Mouse (Mus musculus) midbrain, embryonic 16.5 days (tissue): Measurements from ENCODE around the gene Spen. TPM values are rescaled to one million over a fixed set of nuclear protein-coding genes. Genes with fewer than 3 reads are reported as not detected.
A peak's percentile ranks its signal among the peaks of the same experiment; 100 is the strongest.

Experiments
- ATAC-seq: fragments of 200-750 bp; cut with Nextera tagmentation; 2 replicates; pipeline ENCODE4 v1.8.0; 2017; ENCODE audit warnings: moderate TSS enrichment
- H3K27ac ChIP-seq: fragments of 300-500 bp; sonication (generic); 2 replicates; pipeline ENCODE4 v1.5.1; 2014; ENCODE audit warnings: mild to moderate bottlenecking, low read length, mixed read lengths
- H3K27me3 ChIP-seq: fragments of 300-500 bp; sonication (generic); 2 replicates; pipeline ENCODE4 v1.6.1; 2014; ENCODE audit warnings: low read depth, low read length, mixed read lengths; ENCODE audit not compliant: control insufficient read depth, insufficient read depth
- H3K36me3 ChIP-seq: fragments of 300-500 bp; sonication (generic); 2 replicates; pipeline ENCODE4 v1.6.1; 2014; ENCODE audit warnings: mild to moderate bottlenecking, low read length, moderate library complexity, mixed read lengths; ENCODE audit not compliant: control insufficient read depth, insufficient read depth
- H3K4me1 ChIP-seq: fragments of 300-500 bp; sonication (generic); 2 replicates; pipeline ENCODE4 v1.6.1; 2014; ENCODE audit warnings: mild to moderate bottlenecking, low read length, mixed read lengths; ENCODE audit not compliant: control insufficient read depth, insufficient read depth
- H3K4me2 ChIP-seq: fragments of 300-500 bp; sonication (generic); 2 replicates; pipeline ENCODE4 v1.6.1; 2014; ENCODE audit warnings: mild to moderate bottlenecking, low read length, mixed read lengths
- H3K4me3 ChIP-seq: fragments of 300-500 bp; sonication (generic); 2 replicates; pipeline ENCODE4 v1.5.1; 2014; ENCODE audit warnings: low read depth, mild to moderate bottlenecking, low read length, moderate library complexity, mixed read lengths
- H3K9ac ChIP-seq: fragments of 300-500 bp; sonication (generic); 2 replicates; pipeline ENCODE4 v1.6.1; 2014; ENCODE audit warnings: low read depth, low read length, mixed read lengths
- H3K9me3 ChIP-seq: fragments of 300-500 bp; sonication (generic); replicated peaks from 2 replicates; pipeline ENCODE4 v1.6.1; 2014; ENCODE audit warnings: mild to moderate bottlenecking, low read length, mixed read lengths; ENCODE audit not compliant: control insufficient read depth, poor library complexity, severe bottlenecking
- WGBS: fragments of 180-500 bp; shearing (Covaris S2); extraction: QIAGEN DNeasy Blood & Tissue Kit; methylation state at CpG from one replicate; pipeline ENCODE4 v1.1.7; 2014; 5-methylcytosine and 5-hydroxymethylcytosine counted together
- polyA plus RNA-seq: library from polyadenylated mRNA; unstranded; fragments of >200 nt; fragmentation: Nextera tagmentation; extraction: Ambion mirVana; gene quantifications from 2 replicates; pipeline ENCODE4 v1.2.1, GENCODE M21; 2015

Spen gene
- polyA plus RNA-seq, 1 experiment from 2014 or later = 13.6 TPM

DNA sequence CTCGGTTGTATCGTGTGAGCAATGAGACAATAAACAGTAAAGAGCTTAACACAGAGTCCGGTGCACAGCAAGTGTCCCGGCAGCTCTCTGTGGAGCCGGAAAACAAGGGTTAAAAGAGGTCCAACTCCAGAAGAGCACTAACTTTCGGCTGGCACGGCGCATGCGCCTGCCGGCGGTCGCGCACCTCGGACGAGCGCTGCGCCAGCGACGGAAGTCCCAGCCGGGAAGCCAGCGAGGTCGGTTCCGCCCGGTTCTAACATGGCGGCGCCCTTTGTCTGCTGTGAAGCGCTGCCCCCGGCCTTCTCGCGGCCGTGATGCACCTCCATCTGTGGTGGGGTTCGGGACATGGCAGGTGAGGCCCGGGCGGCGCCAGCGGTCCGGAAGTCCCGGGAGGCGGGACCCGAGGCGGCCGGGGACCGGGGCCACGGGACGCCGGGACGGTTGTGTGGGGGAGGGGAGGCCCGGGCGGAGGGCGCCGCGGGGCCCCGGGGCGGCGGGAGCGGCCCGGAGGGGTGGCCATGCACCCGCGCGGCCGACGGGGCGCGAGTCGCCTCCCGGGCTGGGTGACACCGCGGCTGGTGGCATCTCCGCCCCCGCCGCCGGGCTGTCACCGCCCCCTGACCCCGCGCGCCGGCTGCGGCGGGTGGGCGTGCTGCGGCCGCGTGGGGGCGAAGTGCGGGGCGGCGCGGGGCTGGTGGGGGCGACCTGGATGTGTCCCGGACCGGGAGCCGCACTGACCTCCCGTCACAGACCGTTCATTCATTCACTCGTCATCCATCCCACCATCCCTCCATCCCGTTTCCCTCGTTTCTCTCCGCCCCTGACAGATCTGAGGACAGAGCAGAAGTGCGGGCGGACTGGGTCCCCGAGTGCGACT lies 93.7 kb downstream of the Spen start, which contains the start of gene Zbtb17:
Gene Zbtb17 (plus strand): TSS at position 204 of the 877 bp plus-strand sequence.
- ATAC-seq = peak; percentile 95
- H3K27ac ChIP-seq = peak within 1 kb of the TSS; percentile 88
- peaks cover 16% of the 10 kb centered on the region for H3K4me1 ChIP-seq
- H3K9me3 ChIP-seq = no peaks in the 10 kb centered on the region
- H3K27me3 ChIP-seq = no peaks in the 10 kb centered on the region
- H3K9ac ChIP-seq = peak within 1 kb of the TSS; percentile 99
- H3K4me2 ChIP-seq = peak within 1 kb of the TSS; percentile 89
- H3K4me3 ChIP-seq = peak within 1 kb of the TSS; percentile 99
- H3K36me3 ChIP-seq = peaks cover 16% of the 10 kb centered on the region
- under 1% methylated on average over 62 of the region's 102 CpGs for WGBS

DNA sequence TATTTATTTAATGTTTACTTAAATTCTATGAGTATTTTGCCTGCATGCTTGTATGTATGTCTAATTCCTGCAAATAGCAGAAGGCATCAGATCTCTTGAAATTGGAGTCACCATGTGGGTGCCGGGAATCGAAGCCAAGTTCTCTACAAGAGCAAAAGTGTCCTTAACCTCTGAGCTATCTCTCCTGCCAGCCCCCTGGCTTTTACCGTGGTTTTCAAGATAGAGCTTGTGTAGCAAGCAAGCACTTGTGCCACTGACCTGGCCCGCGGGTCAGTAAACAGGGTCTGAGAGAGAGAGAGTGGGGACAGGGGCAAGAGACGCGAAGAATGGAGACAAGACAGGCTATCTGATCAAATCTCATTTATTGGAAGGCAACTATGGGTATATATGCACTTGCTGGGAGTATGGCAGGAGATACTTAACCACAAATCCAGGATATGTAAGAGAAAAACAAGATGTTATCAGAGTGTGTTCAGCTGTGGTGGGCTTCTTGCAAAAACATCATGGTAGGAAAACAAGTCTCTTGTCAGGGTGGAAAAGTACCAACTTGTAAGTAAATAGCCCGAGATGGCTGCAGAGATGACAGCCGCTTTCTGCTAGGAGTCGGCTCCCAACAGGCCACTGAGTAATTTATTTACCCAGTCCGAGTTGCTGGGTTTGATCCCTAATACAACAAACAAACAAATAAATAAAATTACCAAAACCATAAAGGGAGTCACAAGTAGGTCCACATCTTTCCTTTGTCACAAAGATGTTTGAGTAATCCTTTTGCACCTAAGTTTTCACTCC lies 94.6 kb downstream of the Spen start:
- H3K9ac ChIP-seq = peak overlapping the region; percentile 99; the same call in 1 of the 2 replicates
- WGBS = 52% methylated on average over 11 of the region's 11 CpGs

DNA sequence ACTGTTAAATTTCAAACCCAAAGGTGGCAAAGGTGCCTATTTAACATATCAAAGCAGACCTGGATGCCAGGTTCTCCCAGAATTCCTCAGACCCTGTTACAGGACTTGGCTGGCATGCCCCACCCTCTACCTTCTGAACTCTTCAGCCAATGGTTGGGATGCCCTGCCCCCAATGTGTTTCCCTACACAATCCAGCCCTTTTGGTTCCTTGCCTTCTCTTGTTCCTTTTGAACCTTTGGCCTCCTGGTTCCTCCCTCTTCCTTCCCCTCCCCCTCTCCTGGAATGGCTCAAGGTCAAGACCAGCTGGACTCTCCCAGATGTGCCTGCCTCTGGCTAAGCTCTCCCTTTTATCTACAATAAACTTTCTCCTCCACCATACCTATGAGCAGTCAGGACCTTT lies 97.5 kb downstream of the Spen start:
- ATAC-seq = no peak
- H3K4me3 ChIP-seq = no peak overlapping the region
- no peak overlapping the region for H3K27ac ChIP-seq
- no peaks in the 10 kb centered on the region for H3K36me3 ChIP-seq
- H3K4me1 ChIP-seq = peaks cover 14% of the 10 kb centered on the region
- H3K9me3 ChIP-seq = no peaks in the 10 kb centered on the region
- no peaks in the 10 kb centered on the region for H3K27me3 ChIP-seq
- H3K9ac ChIP-seq = no peak overlapping the region
- no peak overlapping the region for H3K4me2 ChIP-seq

More for the DNA sequence above, 94.6 kb downstream of the Spen start:
- H3K4me1 ChIP-seq = peaks cover 16% of the 10 kb centered on the region
- ATAC-seq = no peak
- peak overlapping the region; percentile 99 for H3K4me3 ChIP-seq
- peak overlapping the region; percentile 64 for H3K4me2 ChIP-seq
- no peak overlapping the region for H3K27ac ChIP-seq
- H3K36me3 ChIP-seq = peaks cover 8% of the 10 kb centered on the region
- H3K9me3 ChIP-seq = no peaks in the 10 kb centered on the region
- no peaks in the 10 kb centered on the region for H3K27me3 ChIP-seq

DNA sequence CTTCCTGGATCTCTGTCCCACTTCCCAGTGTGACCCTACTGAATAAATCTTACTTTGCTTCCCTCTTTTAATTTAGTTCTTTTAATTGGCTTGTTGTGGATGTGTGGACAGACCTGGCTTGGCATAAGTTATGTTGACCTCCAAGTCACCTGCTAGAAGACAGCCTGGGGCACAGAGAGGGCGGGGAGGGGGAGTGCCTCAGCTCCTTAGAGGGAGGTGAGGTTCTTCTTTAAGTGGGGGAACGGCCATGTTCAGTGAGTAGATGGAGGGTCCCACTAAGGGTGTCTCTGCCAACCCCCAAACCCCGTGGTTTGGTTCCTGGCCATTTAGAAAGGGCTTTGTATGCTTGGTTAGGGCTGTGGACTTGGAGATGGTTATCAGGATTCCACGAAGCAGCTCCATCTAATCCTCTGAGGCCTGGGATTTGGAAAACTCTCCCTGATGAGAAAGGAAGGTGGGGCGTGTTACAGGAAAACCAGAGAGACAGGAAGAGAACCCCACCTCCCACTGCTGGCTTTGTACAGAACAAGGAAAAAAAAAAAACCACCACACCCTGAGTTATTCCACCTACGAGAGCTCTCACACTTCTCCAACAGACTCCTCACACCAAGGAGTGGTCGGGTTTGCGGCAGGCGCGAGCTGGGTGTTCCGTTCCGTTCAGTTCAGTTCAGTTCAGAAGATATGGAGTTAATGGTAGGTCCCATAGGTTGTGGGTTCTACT lies 99.2 kb downstream of the Spen start:
- Histone ChIP-seq H3K4me2 (no peak overlapping the region), H3K4me1 (peaks cover 5% of the 10 kb centered on the region; the same call in 1 of the 2 replicates), H3K36me3 (no peaks in the 10 kb centered on the region), H3K27ac (no peak overlapping the region), H3K9me3 (no peaks in the 10 kb centered on the region), H3K4me3 (no peak overlapping the region), H3K27me3 (no peaks in the 10 kb centered on the region), H3K9ac (no peak overlapping the region)
- ATAC-seq = no peak
- 86% methylated on average over 12 of the region's 12 CpGs for WGBS

DNA sequence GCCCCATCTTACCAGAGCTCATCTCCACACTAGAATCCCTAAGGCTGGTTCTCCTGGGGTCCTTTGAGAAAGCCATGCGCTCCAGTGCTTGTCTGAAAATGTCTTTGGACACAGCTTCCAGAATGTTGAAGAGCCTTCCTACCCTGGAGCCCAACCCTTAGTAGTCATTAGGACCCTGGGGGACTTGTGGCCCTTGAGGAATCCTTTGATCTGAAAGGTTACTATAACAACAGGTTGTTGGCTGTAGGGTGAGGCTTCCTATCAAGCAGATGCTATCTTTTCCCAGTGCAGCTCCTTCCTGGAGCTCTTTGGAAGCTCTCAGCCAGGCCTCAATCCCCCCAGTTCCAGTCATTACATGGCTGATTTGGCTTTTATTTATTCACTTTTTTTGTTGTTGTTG lies 102.4 kb downstream of the Spen start, which contains the start of gene Srarp:
Gene Srarp (minus strand): TSS at position 132 of the 400 bp plus-strand sequence.
- WGBS = 87% methylated on average over 1 of the region's 1 CpGs

DNA sequence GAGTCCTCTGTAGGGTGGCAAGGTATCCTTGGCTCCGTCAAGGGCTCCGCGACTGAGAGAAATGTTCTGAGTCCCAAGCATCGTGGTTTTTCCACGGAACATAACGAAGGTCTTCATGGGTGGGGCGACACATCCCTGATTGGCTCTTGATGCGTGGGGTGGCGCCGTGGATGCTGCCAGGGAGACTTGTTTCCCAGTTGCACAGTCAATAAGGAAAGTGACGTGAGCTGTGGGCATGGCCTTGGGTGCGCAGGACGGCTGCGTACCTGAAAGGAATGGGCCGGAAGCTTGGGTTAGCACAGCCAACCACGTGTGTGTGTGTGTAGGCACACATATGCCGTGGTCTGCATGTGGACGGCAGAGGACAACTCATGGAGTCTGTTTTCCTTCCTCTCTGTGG lies 105.2 kb downstream of the Spen start:
- no peak for ATAC-seq
- Histone ChIP-seq H3K9me3 (no peaks in the 10 kb centered on the region), H3K36me3 (no peaks in the 10 kb centered on the region), H3K27ac (no peak overlapping the region), H3K9ac (no peak overlapping the region), H3K27me3 (no peaks in the 10 kb centered on the region; the same call in 1 of the 2 replicates), H3K4me3 (no peak overlapping the region), H3K4me1 (no peaks in the 10 kb centered on the region), H3K4me2 (no peak overlapping the region)
- WGBS = 80% methylated on average over 18 of the region's 18 CpGs

More for the DNA sequence above, 102.4 kb downstream of the Spen start, which contains the start of gene Srarp:
- no peak for ATAC-seq
- Histone ChIP-seq H3K27ac (no peak within 1 kb of the TSS), H3K4me1 (no peaks in the 10 kb centered on the region), H3K9ac (no peak within 1 kb of the TSS), H3K27me3 (no peaks in the 10 kb centered on the region), H3K9me3 (no peaks in the 10 kb centered on the region), H3K36me3 (no peaks in the 10 kb centered on the region), H3K4me3 (no peak within 1 kb of the TSS), H3K4me2 (no peak within 1 kb of the TSS)

DNA sequence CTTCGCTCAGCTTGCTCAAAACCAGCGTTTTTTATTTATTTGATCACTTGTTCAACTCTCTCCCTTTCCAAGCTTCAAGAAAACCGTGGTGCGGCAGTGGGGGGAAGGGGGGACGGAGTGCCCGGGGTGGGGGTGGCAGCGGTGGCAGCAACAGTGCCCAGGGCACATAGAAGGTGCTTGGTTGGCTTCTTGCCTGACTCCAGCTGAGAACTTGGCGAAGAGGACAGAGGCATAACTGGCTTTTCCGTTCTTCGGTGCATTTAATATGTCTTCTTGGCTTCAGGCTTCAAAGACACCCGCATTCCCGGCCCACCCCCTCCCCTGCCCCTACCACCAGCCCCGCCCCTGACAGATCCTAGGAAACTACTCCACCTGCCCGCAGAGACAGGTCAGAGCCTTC lies 105.7 kb downstream of the Spen start:
- Histone ChIP-seq H3K27ac (no peak overlapping the region), H3K36me3 (no peaks in the 10 kb centered on the region), H3K9ac (no peak overlapping the region), H3K9me3 (no peaks in the 10 kb centered on the region), H3K27me3 (no peaks in the 10 kb centered on the region; the same call in 1 of the 2 replicates), H3K4me1 (no peaks in the 10 kb centered on the region), H3K4me3 (no peak overlapping the region), H3K4me2 (no peak overlapping the region)
- WGBS = 66% methylated on average over 14 of the region's 14 CpGs
- ATAC-seq = no peak

DNA sequence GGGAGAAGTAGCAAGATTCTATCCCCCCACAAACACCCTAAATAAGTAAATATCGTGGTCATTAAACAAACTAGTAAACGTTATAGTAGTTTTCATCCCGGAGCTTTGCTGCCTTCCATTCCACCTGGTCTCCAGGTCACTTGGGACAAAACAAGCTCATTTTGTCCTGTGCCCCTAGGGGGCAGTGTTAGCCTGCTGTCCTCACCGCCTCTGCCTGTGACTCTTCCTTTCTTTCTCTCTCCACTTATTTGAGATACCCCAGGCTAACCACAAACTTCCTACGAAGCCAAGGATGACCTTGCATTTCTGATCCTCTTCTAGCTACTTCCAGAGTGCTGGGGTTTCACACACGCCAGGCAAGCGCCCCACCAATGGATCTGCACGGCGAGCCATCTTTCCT lies 107.4 kb downstream of the Spen start:
- no peak overlapping the region for H3K9ac ChIP-seq
- H3K4me1 ChIP-seq = peaks cover 5% of the 10 kb centered on the region; the same call in 1 of the 2 replicates
- H3K4me3 ChIP-seq = no peak overlapping the region
- WGBS = 42% methylated on average over 9 of the region's 9 CpGs
- H3K9me3 ChIP-seq = no peaks in the 10 kb centered on the region
- H3K27me3 ChIP-seq = no peaks in the 10 kb centered on the region; the same call in 1 of the 2 replicates
- no peaks in the 10 kb centered on the region for H3K36me3 ChIP-seq
- H3K4me2 ChIP-seq = no peak overlapping the region
- ATAC-seq = no peak
- H3K27ac ChIP-seq = no peak overlapping the region
